14 mouse cellular contexts compared by ENCODE assay signal in the genomic region with DNA sequence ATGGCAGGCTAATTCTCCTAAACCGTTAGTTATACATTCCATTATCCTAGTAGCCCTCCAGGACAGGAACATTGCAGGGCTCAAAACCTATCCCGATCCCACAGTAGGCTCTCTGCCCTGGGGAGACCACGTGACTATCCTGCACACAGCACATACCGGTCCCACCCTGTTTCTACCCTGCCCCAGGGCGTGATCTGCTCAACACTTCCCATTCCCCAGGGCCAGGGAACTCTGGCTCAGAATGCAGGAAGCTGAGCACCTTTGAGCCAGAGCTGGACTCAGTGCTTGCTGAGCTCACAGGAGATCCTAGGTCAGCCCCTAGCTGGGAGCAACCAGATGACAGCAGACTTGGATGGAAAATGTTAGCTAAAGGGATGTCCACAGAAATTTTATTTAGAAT. TPM values are rescaled to one million over a fixed set of nuclear protein-coding genes. Genes with fewer than 3 reads are reported as not detected.
DNase-seq lines count a peak whose midpoint lies in the region; ATAC-seq lines count a peak whose summit lies in the region.
"Had no signal": no experiment of that assay in that cellular context is flagged by ENCODE, and none has a peak within 500 bp of the region (broad histone marks: within the 10 kb centered on the region; RNA-seq: fewer than 3 reads in every experiment).

No protein-coding gene starts in this region.

- H3K27ac ChIP-seq in kidney, embryonic 15.5 days = no peak overlapping the region
- H3K27ac ChIP-seq in intestine, embryonic 16.5 days (ENCODE audit: low read length) = peak overlapping the region; percentile 59; the same call in 1 of the 2 replicates
- no peak overlapping the region for H3K27ac ChIP-seq in midbrain, embryonic 11.5 days (ENCODE audit: low read depth, low read length)
- H3K27ac ChIP-seq: embryonic facial prominence, embryonic 12.5 days; neural tube, embryonic 12.5 days had no signal

- no peaks in the 10 kb centered on the region for H3K27me3 ChIP-seq in kidney, embryonic 15.5 days
- H3K27me3 ChIP-seq in intestine, embryonic 16.5 days (replicated peaks; ENCODE audit: control insufficient read depth, insufficient read depth, low read length) = no peaks in the 10 kb centered on the region
- H3K27me3 ChIP-seq in midbrain, embryonic 11.5 days (ENCODE audit: control insufficient read depth, insufficient read depth, low read length) = no peaks in the 10 kb centered on the region
- H3K27me3 ChIP-seq: embryonic facial prominence, embryonic 12.5 days; neural tube, embryonic 12.5 days had no signal

- no peak overlapping the region for H3K4me3 ChIP-seq in kidney, embryonic 15.5 days (replicated peaks)
- no peak overlapping the region for H3K4me3 ChIP-seq in intestine, embryonic 16.5 days (ENCODE audit: low read length)
- H3K4me3 ChIP-seq in midbrain, embryonic 11.5 days (ENCODE audit: low read depth, low read length) = no peak overlapping the region
- H3K4me3 ChIP-seq: embryonic facial prominence, embryonic 12.5 days; neural tube, embryonic 12.5 days had no signal

- peaks cover 8% of the 10 kb centered on the region for H3K4me1 ChIP-seq in kidney, embryonic 15.5 days
- H3K4me1 ChIP-seq in intestine, embryonic 16.5 days (ENCODE audit: control insufficient read depth, insufficient read depth, low read length) = peaks cover 18% of the 10 kb centered on the region
- peaks cover 4% of the 10 kb centered on the region for H3K4me1 ChIP-seq in midbrain, embryonic 11.5 days (ENCODE audit: control insufficient read depth, insufficient read depth, low read length)

- H3K9ac ChIP-seq in kidney, embryonic 15.5 days = no peak overlapping the region
- no peak overlapping the region for H3K9ac ChIP-seq in intestine, embryonic 16.5 days (ENCODE audit: low read depth, low read length)
- H3K9ac ChIP-seq in midbrain, embryonic 11.5 days (ENCODE audit: low read length) = no peak overlapping the region
- H3K9ac ChIP-seq: embryonic facial prominence, embryonic 12.5 days; neural tube, embryonic 12.5 days had no signal

- H3K4me2 ChIP-seq in kidney, embryonic 15.5 days = no peak overlapping the region
- no peak overlapping the region for H3K4me2 ChIP-seq in intestine, embryonic 16.5 days (ENCODE audit: low read depth, low read length)
- no peak overlapping the region for H3K4me2 ChIP-seq in midbrain, embryonic 11.5 days
- H3K4me2 ChIP-seq: embryonic facial prominence, embryonic 12.5 days; neural tube, embryonic 12.5 days had no signal

- DNase-seq in kidney, postnatal 10 days = peak; percentile 10
- peak; percentile 97 for DNase-seq in ES-CJ7 (ENCODE audit: low read depth, low spot score)
- DNase-seq in adrenal gland, postnatal 25 days = peak; percentile 9
- no peak for DNase-seq in midbrain, embryonic 11.5 days (ENCODE audit: low spot score, missing footprints)
- no peak for DNase-seq in layer of hippocampus, postnatal 10 days (ENCODE audit: low spot score in 2 of 2)
- no peak for DNase-seq in spleen, postnatal 14 days (ENCODE audit: low spot score in 2 of 2)
- DNase-seq: left cerebral cortex, postnatal 4 days; right cerebral cortex, postnatal 4 days; thymus, postnatal 14 days had no signal

- 61% methylated on average over 5 of the region's 5 CpGs for WGBS in kidney, embryonic 15.5 days
- 37% methylated on average over 5 of the region's 5 CpGs for WGBS in intestine, embryonic 16.5 days
- WGBS in midbrain, embryonic 11.5 days = 56% methylated on average over 5 of the region's 5 CpGs

- no peaks in the 10 kb centered on the region for H3K9me3 ChIP-seq in kidney, embryonic 15.5 days (replicated peaks)
- no peaks in the 10 kb centered on the region for H3K9me3 ChIP-seq in intestine, embryonic 16.5 days (ENCODE audit: control insufficient read depth, low read length)
- H3K9me3 ChIP-seq in midbrain, embryonic 11.5 days (ENCODE audit: control insufficient read depth, low read length) = no peaks in the 10 kb centered on the region
- H3K9me3 ChIP-seq: embryonic facial prominence, embryonic 12.5 days had no signal

- ATAC-seq in kidney, embryonic 15.5 days (replicated peaks; ENCODE audit: low FRiP score) = no peak
- peak; percentile 31 for ATAC-seq in intestine, embryonic 16.5 days
- no peak for ATAC-seq in midbrain, embryonic 11.5 days (ENCODE audit: low FRiP score)

- H3K36me3 ChIP-seq in kidney, embryonic 15.5 days = no peaks in the 10 kb centered on the region
- no peaks in the 10 kb centered on the region for H3K36me3 ChIP-seq in intestine, embryonic 16.5 days (ENCODE audit: control insufficient read depth, insufficient read depth, low read length)
- no peaks in the 10 kb centered on the region for H3K36me3 ChIP-seq in midbrain, embryonic 11.5 days (ENCODE audit: control insufficient read depth, insufficient read depth, low read length)
- H3K36me3 ChIP-seq: embryonic facial prominence, embryonic 12.5 days; neural tube, embryonic 12.5 days had no signal

RNA-seq across cellular contexts. Expression of gene Cct8l1, which starts 10.2 kb away (rescaled TPM):
- polyA plus RNA-seq in kidney, embryonic 15.5 days (2015; fragmentation: Nextera tagmentation; extraction: Ambion mirVana) = 0.10 TPM in 1 of 2 replicates, not detected in the other
- total RNA-seq in adrenal gland, postnatal 25 days (2021) = not detected in 2 replicates
- polyA plus RNA-seq in intestine, embryonic 16.5 days (2015; fragmentation: Nextera tagmentation; extraction: Ambion mirVana) = not detected in 2 replicates
- not detected in 2 replicates for polyA plus RNA-seq in midbrain, embryonic 11.5 days (2014; fragmentation: Nextera tagmentation; extraction: Ambion mirVana)
- total RNA-seq in layer of hippocampus, postnatal 10 days (2021) = under 1 TPM in 1 of 2 experiments, not detected in 1; 0.18 TPM
- total RNA-seq: left cerebral cortex, postnatal 4 days had no signal
- polyA plus RNA-seq: embryonic facial prominence, embryonic 12.5 days; lung, embryonic 16.5 days had no signal

RNA-seq across cellular contexts. Expression of gene Kmt2c, which starts 27.5 kb away (rescaled TPM):
- 12.7 and 12.9 TPM in 2 replicates for polyA plus RNA-seq in kidney, embryonic 15.5 days (2015; fragmentation: Nextera tagmentation; extraction: Ambion mirVana)
- total RNA-seq in adrenal gland, postnatal 25 days (2021) = 61.9 and 69.2 TPM in 2 replicates
- 8.1 and 9.0 TPM in 2 replicates for polyA plus RNA-seq in intestine, embryonic 16.5 days (2015; fragmentation: Nextera tagmentation; extraction: Ambion mirVana)
- polyA plus RNA-seq in midbrain, embryonic 11.5 days (2014; fragmentation: Nextera tagmentation; extraction: Ambion mirVana) = 19.2 and 22.3 TPM in 2 replicates
- 10 to 100 TPM; 82.4 to 88.7 TPM for total RNA-seq in layer of hippocampus, postnatal 10 days (2021)

Comparison
In these comparisons a context has a peak if more than half of its experiments do, and no peak if none do; other contexts are left out.
1. DNase-seq: peak in kidney, postnatal 10 days (single experiment), ES-CJ7 (single experiment) and adrenal gland, postnatal 25 days (single experiment); none in midbrain, embryonic 11.5 days (single experiment), layer of hippocampus, postnatal 10 days (0 of 2) and spleen, postnatal 14 days (0 of 2).